Mouse (Mus musculus): ENCODE data around the gene Gys1. TPM values are rescaled to one million over a fixed set of nuclear protein-coding genes. Genes with fewer than 3 reads are reported as not detected.
"Not testable (repeated sequence)": the region's sequence is repeated elsewhere in the genome, so short reads cannot be mapped to it uniquely, and the experiment has no call there.

Gene Gys1
- polyA plus RNA-seq, 1 experiment, result 12.4 TPM

DNA sequence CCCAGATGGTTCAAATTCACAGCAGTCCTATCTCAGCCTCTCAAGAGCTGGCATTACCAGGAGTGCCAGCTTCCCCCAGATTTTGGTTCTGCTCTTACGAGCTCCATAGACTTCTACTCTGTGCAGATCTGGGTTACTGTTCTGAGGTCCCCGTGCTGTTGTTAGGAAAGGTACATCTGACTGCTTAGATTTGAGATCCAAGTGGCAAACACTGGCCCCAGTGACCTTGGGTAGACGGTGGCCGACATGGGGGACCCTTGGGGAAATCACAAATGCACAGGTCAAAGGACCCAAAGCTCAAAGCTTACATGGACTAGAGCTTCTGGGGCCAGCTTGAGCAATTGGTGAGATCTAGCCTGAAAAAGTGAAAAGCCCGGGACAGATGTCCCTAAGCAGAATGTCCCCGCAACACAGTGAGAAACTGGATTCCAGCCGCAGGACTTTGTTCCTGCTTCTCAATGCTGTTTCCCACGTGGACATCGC is 22.1 kb downstream of the Gys1 start:
- DNase-seq (ENCODE audit: low read depth in 1 of 2, low spot score in 2 of 2), result no peak
- Histone ChIP-seq H3K4me3 (ENCODE audit: extremely low read depth, insufficient read depth, insufficient read length) (no peak overlapping the region), H3K36me3 (ENCODE audit: control insufficient read depth, insufficient read depth, low read length) (peaks cover 17% of the 10 kb centered on the region), H3K27me3 (ENCODE audit: control insufficient read depth, insufficient read depth, low read length) (no peaks in the 10 kb centered on the region), H3K27ac (ENCODE audit: insufficient read depth, low read length) (peak overlapping the region; percentile 4), H3K4me1 (ENCODE audit: control insufficient read depth, insufficient read depth, insufficient read length) (peaks cover 6% of the 10 kb centered on the region; the same call in 1 of the 2 replicates)
- TF ChIP-seq POLR2A (IDR thresholded peaks at IDR 0.05; ENCODE audit: low read depth, low read length), result no peak
- 64% methylated on average over 9 of the region's 9 CpGs for WGBS

GRCm38 (mm10) chr7:45457204-45458060 is 22.8 kb downstream of the Gys1 start:
- H3K4me3 ChIP-seq (ENCODE audit: extremely low read depth, insufficient read depth, insufficient read length), result peak overlapping the region; percentile 18; the same call in 1 of the 2 replicates
- DNase-seq (ENCODE audit: low read depth in 1 of 2, low spot score in 2 of 2), result peak; percentile 38 to 52

GRCm38 (mm10) chr7:45458748-45459563 is 24.3 kb downstream of the Gys1 start:
- peaks cover 28% of the 10 kb centered on the region for H3K36me3 ChIP-seq (ENCODE audit: control insufficient read depth, insufficient read depth, low read length)
- WGBS, result 1% methylated on average over 43 of the region's 43 CpGs
- TF ChIP-seq CTCF (IDR thresholded peaks at IDR 0.05; ENCODE audit: extremely low read depth, insufficient read depth, insufficient read length, insufficient replicate concordance), result no peak
- TF ChIP-seq POLR2A (IDR thresholded peaks at IDR 0.05; ENCODE audit: low read depth, low read length), result peak; percentile 19; the same call in 1 of the 2 replicates
- no peaks in the 10 kb centered on the region for H3K27me3 ChIP-seq (ENCODE audit: control insufficient read depth, insufficient read depth, low read length)
- DNase-seq (ENCODE audit: low read depth in 1 of 2, low spot score in 2 of 2), result peak; percentile 52 to 78
- H3K4me1 ChIP-seq (ENCODE audit: control insufficient read depth, insufficient read depth, insufficient read length), result peaks cover 6% of the 10 kb centered on the region; the same call in 1 of the 2 replicates
- H3K4me3 ChIP-seq (ENCODE audit: extremely low read depth, insufficient read depth, insufficient read length), result peak overlapping the region; percentile 84
- H3K27ac ChIP-seq (ENCODE audit: insufficient read depth, low read length), result peak overlapping the region; percentile 87

More at GRCm38 (mm10) chr7:45457204-45458060, 22.8 kb downstream of the Gys1 start:
- Histone ChIP-seq H3K4me1 (ENCODE audit: control insufficient read depth, insufficient read depth, insufficient read length) (peaks cover 6% of the 10 kb centered on the region; the same call in 1 of the 2 replicates), H3K36me3 (ENCODE audit: control insufficient read depth, insufficient read depth, low read length) (peaks cover 20% of the 10 kb centered on the region), H3K27me3 (ENCODE audit: control insufficient read depth, insufficient read depth, low read length) (no peaks in the 10 kb centered on the region), H3K27ac (ENCODE audit: insufficient read depth, low read length) (peak overlapping the region; percentile 31)
- TF ChIP-seq POLR2A (IDR thresholded peaks at IDR 0.05; ENCODE audit: low read depth, low read length) (no peak), CTCF (IDR thresholded peaks at IDR 0.05; ENCODE audit: extremely low read depth, insufficient read depth, insufficient read length, insufficient replicate concordance) (no peak)
- WGBS, result 41% methylated on average over 10 of the region's 10 CpGs

- Histone ChIP-seq H3K27ac (ENCODE audit: insufficient read depth, low read length) (peak within 1 kb of the TSS; percentile 87), H3K4me3 (ENCODE audit: extremely low read depth, insufficient read depth, insufficient read length) (peak within 1 kb of the TSS; percentile 84), H3K36me3 (ENCODE audit: control insufficient read depth, insufficient read depth, low read length) (peaks cover 29% of the 10 kb centered on the region)
- H3K4me1 ChIP-seq (ENCODE audit: control insufficient read depth, insufficient read depth, insufficient read length); H3K27me3 ChIP-seq (ENCODE audit: control insufficient read depth, insufficient read depth, low read length): not testable (repeated sequence)
- WGBS, result under 1% methylated on average over 37 of the region's 37 CpGs
- peak; percentile 87 for TF ChIP-seq POLR2A (IDR thresholded peaks at IDR 0.05; ENCODE audit: low read depth, low read length)
- peak; percentile 94 to 96 for DNase-seq (ENCODE audit: low read depth in 1 of 2, low spot score in 2 of 2)
Measured at GRCm38 (mm10) chr7:45459564-45460140, 25.0 kb downstream of the Gys1 start, which contains the start of gene Ftl1. TSS of gene Ftl1 (minus strand) at chr7:45459884.

GRCm38 (mm10) chr7:45460377-45460776 is 25.7 kb downstream of the Gys1 start:
- Histone ChIP-seq H3K36me3 (ENCODE audit: control insufficient read depth, insufficient read depth, low read length) (peaks cover 34% of the 10 kb centered on the region), H3K4me1 (ENCODE audit: control insufficient read depth, insufficient read depth, insufficient read length) (peaks cover 6% of the 10 kb centered on the region; the same call in 1 of the 2 replicates), H3K27ac (ENCODE audit: insufficient read depth, low read length) (peak overlapping the region; percentile 79), H3K4me3 (ENCODE audit: extremely low read depth, insufficient read depth, insufficient read length) (no peak overlapping the region), H3K27me3 (ENCODE audit: control insufficient read depth, insufficient read depth, low read length) (no peaks in the 10 kb centered on the region)
- WGBS, result 60% methylated on average over 7 of the region's 7 CpGs
- no peak for DNase-seq (ENCODE audit: low read depth in 1 of 2, low spot score in 2 of 2)
- no peak for TF ChIP-seq CTCF (IDR thresholded peaks at IDR 0.05; ENCODE audit: extremely low read depth, insufficient read depth, insufficient read length, insufficient replicate concordance)
- no peak for TF ChIP-seq POLR2A (IDR thresholded peaks at IDR 0.05; ENCODE audit: low read depth, low read length)

- peak in 1 of 2 experiments; percentile 33 for DNase-seq (ENCODE audit: low read depth in 1 of 2, low spot score in 2 of 2)
- peak overlapping the region; percentile 79 for H3K27ac ChIP-seq (ENCODE audit: insufficient read depth, low read length)
- no peaks in the 10 kb centered on the region for H3K27me3 ChIP-seq (ENCODE audit: control insufficient read depth, insufficient read depth, low read length)
- WGBS, result 46% methylated on average over 13 of the region's 13 CpGs
- TF ChIP-seq CTCF (IDR thresholded peaks at IDR 0.05; ENCODE audit: extremely low read depth, insufficient read depth, insufficient read length, insufficient replicate concordance) (no peak), POLR2A (IDR thresholded peaks at IDR 0.05; ENCODE audit: low read depth, low read length) (no peak)
- H3K4me1 ChIP-seq (ENCODE audit: control insufficient read depth, insufficient read depth, insufficient read length), result peaks cover 9% of the 10 kb centered on the region; the same call in 1 of the 2 replicates
- no peak overlapping the region for H3K4me3 ChIP-seq (ENCODE audit: extremely low read depth, insufficient read depth, insufficient read length)
- H3K36me3 ChIP-seq (ENCODE audit: control insufficient read depth, insufficient read depth, low read length), result peaks cover 34% of the 10 kb centered on the region
Measured at GRCm38 (mm10) chr7:45460860-45461314, 26.2 kb downstream of the Gys1 start.
